Mouse (Mus musculus): ENCODE measurements around the gene Cenpm. TPM values are rescaled to one million over a fixed set of nuclear protein-coding genes. Genes with fewer than 3 reads are reported as not detected.

Gene Cenpm
- total and polyA plus RNA-seq, 2 experiments from 2014 or later, result 10.2 to 17.9 TPM

DNA sequence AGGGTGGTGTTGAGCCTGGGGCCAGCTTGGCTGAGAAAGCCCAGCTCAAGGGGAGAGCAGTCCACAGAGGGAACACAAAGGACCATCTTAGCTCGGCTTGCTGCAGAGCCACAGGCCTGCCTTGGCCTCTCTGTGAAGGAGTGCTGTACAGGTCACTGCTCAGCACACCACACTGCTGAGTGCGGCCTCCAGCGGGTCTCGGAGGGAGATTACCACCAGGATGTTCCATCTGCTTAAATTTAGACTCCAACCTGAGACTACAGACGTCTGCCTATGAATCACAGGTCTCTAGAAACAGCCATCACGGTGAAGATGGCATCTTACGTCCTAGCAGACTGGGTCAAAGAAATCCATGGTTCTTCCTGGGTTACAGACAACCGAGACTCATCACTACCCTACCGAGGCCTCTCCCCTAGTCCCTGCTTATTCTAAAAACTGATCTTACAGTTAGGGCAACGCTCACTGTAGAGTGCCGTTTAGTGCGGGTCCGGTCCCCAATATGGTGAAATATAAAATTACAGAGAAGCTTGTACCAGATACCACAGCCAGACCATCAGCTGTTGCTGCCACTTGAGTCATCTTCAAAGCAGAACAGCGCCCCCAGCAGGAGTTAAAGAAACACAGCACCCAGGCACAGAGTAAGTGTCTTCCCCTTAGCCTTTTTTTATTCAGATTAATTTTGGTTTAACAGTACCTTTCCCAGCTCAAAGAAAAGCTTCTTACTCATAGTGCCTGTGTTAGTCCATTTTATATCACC is 23.3 kb downstream of the Cenpm start:
- H3K9ac ChIP-seq (replicated peaks; ENCODE audit: low read length, poor library complexity, severe bottlenecking), result no peak overlapping the region
- 0 out of 2 replicates have a peak, but pooled peaks cover 2% of the 10 kb centered on the region for H3K4me1 ChIP-seq (ENCODE audit: insufficient read depth, low read length)
- no peaks in the 10 kb centered on the region for H3K36me3 ChIP-seq (ENCODE audit: insufficient read depth, low read length)
- no peak overlapping the region for H3K27ac ChIP-seq (ENCODE audit: low read depth, low read length)
- no peaks in the 10 kb centered on the region for H3K9me3 ChIP-seq (ENCODE audit: low read length)
- peaks cover 8% of the 10 kb centered on the region for H3K27me3 ChIP-seq (ENCODE audit: insufficient read depth, low read length)
- H3K4me2 ChIP-seq (ENCODE audit: low read depth, low read length, poor library complexity, severe bottlenecking), result no peak overlapping the region
- 63% methylated on average over 14 of the region's 14 CpGs for WGBS
- ATAC-seq (ENCODE audit: low FRiP score), result no peak
- 0 out of 2 replicates have a peak, but pooled peaks have one; percentile 21 for TF ChIP-seq CTCF (IDR thresholded peaks at IDR 0.05)
- no peak for DNase-seq (ENCODE audit: low spot score)
- no peak overlapping the region for H3K4me3 ChIP-seq (ENCODE audit: low read depth, low read length)

DNA sequence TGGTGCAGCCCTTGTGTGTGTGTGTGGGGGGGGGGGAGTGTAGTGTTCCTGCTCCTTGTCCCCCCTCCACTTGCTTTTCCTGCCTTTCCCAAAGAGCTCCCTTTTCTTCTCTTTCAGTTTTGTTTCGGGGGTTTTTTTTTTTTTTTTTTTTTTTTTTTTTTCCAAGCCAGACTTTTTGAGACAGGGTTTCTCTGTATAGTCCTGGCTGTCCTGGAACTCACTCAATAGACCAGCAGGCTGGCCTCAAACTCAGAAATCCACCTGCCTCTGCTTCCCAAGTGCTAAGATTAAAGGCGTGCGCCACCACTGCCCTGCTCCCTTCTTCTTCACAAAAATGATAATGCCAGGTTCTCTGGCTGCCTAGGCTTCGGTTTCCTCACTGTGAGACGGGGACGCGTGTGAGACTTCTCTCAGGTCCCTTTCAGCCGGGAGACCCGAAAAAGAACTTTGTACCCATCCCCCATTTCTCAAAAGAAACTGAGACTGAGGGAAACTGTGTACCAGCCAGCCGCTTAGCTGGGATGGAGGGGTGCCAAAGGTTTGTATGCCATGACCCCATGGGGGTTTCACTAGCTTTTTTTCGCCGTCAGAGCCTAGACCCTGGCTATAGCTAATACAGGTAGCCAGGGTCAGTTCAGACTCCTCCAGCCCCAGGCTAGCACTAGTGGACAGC is 24.4 kb downstream of the Cenpm start:
- Histone ChIP-seq H3K4me3 (ENCODE audit: low read depth, low read length) (no peak overlapping the region), H3K9me3 (ENCODE audit: low read length) (no peaks in the 10 kb centered on the region), H3K36me3 (ENCODE audit: insufficient read depth, low read length) (no peaks in the 10 kb centered on the region), H3K27me3 (ENCODE audit: insufficient read depth, low read length) (peaks cover 15% of the 10 kb centered on the region), H3K4me2 (ENCODE audit: low read depth, low read length, poor library complexity, severe bottlenecking) (no peak overlapping the region), H3K4me1 (ENCODE audit: insufficient read depth, low read length) (peaks cover 5% of the 10 kb centered on the region; the same call in 1 of the 2 replicates), H3K9ac (replicated peaks; ENCODE audit: low read length, poor library complexity, severe bottlenecking) (no peak overlapping the region), H3K27ac (ENCODE audit: low read depth, low read length) (no peak overlapping the region)
- no peak for DNase-seq (ENCODE audit: low spot score)
- 59% methylated on average over 11 of the region's 12 CpGs for WGBS
- TF ChIP-seq CTCF (IDR thresholded peaks at IDR 0.05), result no peak
- no peak for ATAC-seq (ENCODE audit: low FRiP score)

DNA sequence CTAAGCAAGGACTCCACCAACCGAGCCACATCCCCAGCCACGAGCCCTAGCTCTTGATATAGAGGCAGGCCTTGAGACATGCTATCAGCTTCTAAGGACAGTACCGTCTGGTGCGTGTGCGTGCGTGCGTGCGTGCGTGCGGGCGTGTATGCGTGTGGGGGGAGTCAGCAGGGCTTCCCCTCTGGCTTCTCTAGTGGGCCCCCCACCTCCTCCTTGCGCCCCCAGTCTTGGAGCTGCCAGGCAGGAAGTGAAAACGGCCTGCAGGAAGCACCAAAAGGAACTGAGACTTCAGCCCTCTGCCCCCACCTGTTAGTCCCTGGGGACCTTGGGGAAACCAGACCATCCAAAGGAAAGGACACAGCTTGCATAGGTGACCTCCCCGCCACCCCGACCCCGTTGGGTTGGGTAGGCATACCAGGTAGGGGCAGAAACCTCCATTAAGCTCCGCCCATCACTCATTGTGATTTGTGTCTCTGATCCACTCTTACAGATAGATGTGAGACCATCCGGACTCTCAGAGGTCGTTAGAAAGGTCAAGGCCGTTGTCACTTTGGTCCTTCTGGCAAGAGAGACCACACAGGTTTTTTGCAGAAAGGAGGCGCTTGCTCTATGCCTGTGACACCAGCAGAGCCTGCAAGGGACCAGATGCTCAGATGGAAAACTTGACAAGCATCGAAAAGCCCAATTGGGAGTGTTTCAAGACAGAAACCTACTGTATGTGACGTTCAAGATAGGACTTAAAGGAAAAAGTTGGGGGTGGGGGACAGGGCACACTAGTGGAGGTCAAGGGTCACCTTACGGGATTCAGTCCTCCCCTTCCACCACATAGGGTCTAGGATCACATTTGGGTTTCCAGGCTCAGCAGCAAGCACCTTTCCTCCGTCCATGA is 25.5 kb downstream of the Cenpm start:
- Histone ChIP-seq H3K4me3 (ENCODE audit: low read depth, low read length) (no peak overlapping the region), H3K9ac (replicated peaks; ENCODE audit: low read length, poor library complexity, severe bottlenecking) (no peak overlapping the region), H3K4me1 (ENCODE audit: insufficient read depth, low read length) (peaks cover 3% of the 10 kb centered on the region; the same call in 1 of the 2 replicates), H3K27me3 (ENCODE audit: insufficient read depth, low read length) (peaks cover 22% of the 10 kb centered on the region), H3K9me3 (ENCODE audit: low read length) (no peaks in the 10 kb centered on the region), H3K27ac (ENCODE audit: low read depth, low read length) (no peak overlapping the region), H3K4me2 (ENCODE audit: low read depth, low read length, poor library complexity, severe bottlenecking) (no peak overlapping the region), H3K36me3 (ENCODE audit: insufficient read depth, low read length) (no peaks in the 10 kb centered on the region)
- 82% methylated on average over 26 of the region's 26 CpGs for WGBS
- no peak for ATAC-seq (ENCODE audit: low FRiP score)
- no peak for DNase-seq (ENCODE audit: low spot score)
- TF ChIP-seq CTCF (IDR thresholded peaks at IDR 0.05), result no peak

DNA sequence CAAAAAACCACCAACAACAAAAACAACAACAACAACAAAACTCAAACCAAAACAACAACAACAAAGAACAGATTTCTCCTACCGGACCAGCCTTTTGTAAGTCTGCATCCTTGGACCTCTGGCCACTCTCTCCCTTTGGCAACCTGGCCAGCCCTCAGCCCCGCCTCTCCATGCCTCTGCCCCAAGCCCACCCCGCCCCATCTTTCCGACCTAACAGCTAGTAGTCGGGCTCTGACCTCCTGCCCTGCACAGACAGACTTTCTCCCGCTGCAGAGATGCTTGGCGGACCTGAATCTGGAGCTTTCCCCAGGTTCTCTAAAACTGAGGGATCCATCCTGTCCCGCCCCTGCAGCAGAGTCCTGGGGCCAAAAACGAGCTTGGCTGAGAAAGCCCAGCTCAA is 26.6 kb downstream of the Cenpm start:
- H3K4me1 ChIP-seq (ENCODE audit: insufficient read depth, low read length), result peaks cover 3% of the 10 kb centered on the region; the same call in 1 of the 2 replicates
- 35% methylated on average over 9 of the region's 9 CpGs for WGBS

DNA sequence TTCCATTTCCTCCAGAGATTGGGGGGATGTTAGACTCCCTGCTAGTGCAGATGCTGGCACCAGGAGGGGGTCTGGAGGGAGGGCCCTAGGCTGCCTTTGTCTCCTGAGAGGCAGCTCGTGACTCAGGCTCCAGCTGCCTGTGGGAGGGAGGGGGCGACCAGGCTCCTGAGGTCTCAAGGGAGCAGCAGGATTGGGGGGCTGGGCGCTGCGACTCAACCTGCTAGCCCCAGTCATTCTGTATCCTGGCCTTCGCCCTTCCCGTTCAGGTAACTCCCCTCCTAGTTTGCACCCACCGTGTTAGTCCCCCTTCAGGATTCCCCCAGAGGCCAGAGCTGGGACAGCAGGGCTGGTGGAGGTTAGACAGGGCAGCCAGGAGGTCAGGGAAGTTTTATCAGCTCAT is 27.5 kb downstream of the Cenpm start:
- WGBS, result 20% methylated on average over 7 of the region's 7 CpGs
- Histone ChIP-seq H3K4me1 (ENCODE audit: insufficient read depth, low read length) (peaks cover 3% of the 10 kb centered on the region; the same call in 1 of the 2 replicates), H3K9ac (replicated peaks; ENCODE audit: low read length, poor library complexity, severe bottlenecking) (no peak overlapping the region), H3K4me3 (ENCODE audit: low read depth, low read length) (no peak overlapping the region), H3K9me3 (ENCODE audit: low read length) (no peaks in the 10 kb centered on the region), H3K4me2 (ENCODE audit: low read depth, low read length, poor library complexity, severe bottlenecking) (no peak overlapping the region), H3K27me3 (ENCODE audit: insufficient read depth, low read length) (peaks cover 26% of the 10 kb centered on the region), H3K27ac (ENCODE audit: low read depth, low read length) (no peak overlapping the region), H3K36me3 (ENCODE audit: insufficient read depth, low read length) (no peaks in the 10 kb centered on the region)
- DNase-seq (ENCODE audit: low spot score) (no peak), ATAC-seq (ENCODE audit: low FRiP score) (no peak)
- TF ChIP-seq CTCF (IDR thresholded peaks at IDR 0.05), result no peak

More for the DNA sequence above, 26.6 kb downstream of the Cenpm start:
- Histone ChIP-seq H3K27me3 (ENCODE audit: insufficient read depth, low read length) (peaks cover 22% of the 10 kb centered on the region), H3K4me2 (ENCODE audit: low read depth, low read length, poor library complexity, severe bottlenecking) (no peak overlapping the region), H3K4me3 (ENCODE audit: low read depth, low read length) (no peak overlapping the region), H3K27ac (ENCODE audit: low read depth, low read length) (no peak overlapping the region), H3K9ac (replicated peaks; ENCODE audit: low read length, poor library complexity, severe bottlenecking) (no peak overlapping the region), H3K36me3 (ENCODE audit: insufficient read depth, low read length) (no peaks in the 10 kb centered on the region), H3K9me3 (ENCODE audit: low read length) (no peaks in the 10 kb centered on the region)
- DNase-seq (ENCODE audit: low spot score) (no peak), ATAC-seq (ENCODE audit: low FRiP score) (no peak)
- no peak for TF ChIP-seq CTCF (IDR thresholded peaks at IDR 0.05)
